Comparison of ENCODE assay signal across 8 mouse cellular contexts in genomic region chr3:55786835-55787486, GRCm38 (mm10). TPM values are rescaled to one million over a fixed set of nuclear protein-coding genes. Genes with fewer than 3 reads are reported as not detected.
A peak's percentile ranks its signal among the peaks of the same experiment; 100 is the strongest.
DNase-seq lines count a peak whose midpoint lies in the region; ATAC-seq and TF ChIP-seq lines count a peak whose summit lies in the region.

No protein-coding gene starts in this region.

- no peak for ATAC-seq in heart, embryonic 14.5 days (ENCODE audit: insufficient number of reproducible peaks, insufficient read depth, low FRiP score, low read depth)
- ATAC-seq in hindbrain, embryonic 15.5 days (ENCODE audit: low FRiP score, low read depth), result no peak
- ATAC-seq in midbrain, postnatal 0 days (ENCODE audit: low FRiP score), result no peak

- TF ChIP-seq CTCF in midbrain, postnatal 0 days (IDR thresholded peaks at IDR 0.05), result no peak

- 35% methylated on average over 17 of the region's 17 CpGs for WGBS in heart, embryonic 14.5 days
- 16% methylated on average over 17 of the region's 17 CpGs for WGBS in hindbrain, embryonic 15.5 days
- WGBS in midbrain, postnatal 0 days, result 17% methylated on average over 17 of the region's 17 CpGs

- no peaks in the 10 kb centered on the region for H3K36me3 ChIP-seq in heart, embryonic 14.5 days (ENCODE audit: control insufficient read depth, insufficient read depth, low read length)
- H3K36me3 ChIP-seq in hindbrain, embryonic 15.5 days, result no peaks in the 10 kb centered on the region
- H3K36me3 ChIP-seq in midbrain, postnatal 0 days (ENCODE audit: insufficient read depth, low read length), result no peaks in the 10 kb centered on the region

- peaks cover 12 to 14% of the 10 kb centered on the region in 2 experiments; a peak in 3 of 4 replicates for H3K4me1 ChIP-seq in heart, embryonic 14.5 days (ENCODE audit: control insufficient read depth in 2 of 2, insufficient read depth in 2 of 2, low read length in 2 of 2)
- H3K4me1 ChIP-seq in hindbrain, embryonic 15.5 days (replicated peaks), result peaks cover 16% of the 10 kb centered on the region
- H3K4me1 ChIP-seq in midbrain, postnatal 0 days (ENCODE audit: insufficient read depth, low read length), result peaks cover 10% of the 10 kb centered on the region; the same call in 1 of the 2 replicates

- H3K4me3 ChIP-seq in heart, embryonic 14.5 days (ENCODE audit: control insufficient read depth in 1 of 2, insufficient read depth in 1 of 2, low read depth in 1 of 2, low read length in 2 of 2), result peak overlapping the region; percentile 44 to 52
- peak overlapping the region; percentile 40 for H3K4me3 ChIP-seq in hindbrain, embryonic 15.5 days
- H3K4me3 ChIP-seq in midbrain, postnatal 0 days (ENCODE audit: low read depth, low read length), result peak overlapping the region; percentile 49

- H3K27ac ChIP-seq in heart, embryonic 14.5 days (replicated peaks in 1 of 2; ENCODE audit: control insufficient read depth in 1 of 2, insufficient read depth in 1 of 2, low read depth in 2 of 2, low read length in 2 of 2), result no peak overlapping the region
- peak overlapping the region; percentile 89 for H3K27ac ChIP-seq in hindbrain, embryonic 15.5 days (replicated peaks)
- peak overlapping the region; percentile 93 for H3K27ac ChIP-seq in midbrain, postnatal 0 days (ENCODE audit: low read depth, low read length)

- peaks cover 41% of the 10 kb centered on the region for H3K27me3 ChIP-seq in heart, embryonic 14.5 days (ENCODE audit: control insufficient read depth, insufficient read depth, low read length)
- H3K27me3 ChIP-seq in hindbrain, embryonic 15.5 days, result peaks cover 2% of the 10 kb centered on the region; the same call in 1 of the 2 replicates
- H3K27me3 ChIP-seq in midbrain, postnatal 0 days (ENCODE audit: insufficient read depth, low read length), result no peaks in the 10 kb centered on the region

- peak overlapping the region; percentile 56 for H3K9ac ChIP-seq in heart, embryonic 14.5 days (ENCODE audit: low read length)
- H3K9ac ChIP-seq in hindbrain, embryonic 15.5 days, result peak overlapping the region; percentile 50
- H3K9ac ChIP-seq in midbrain, postnatal 0 days (replicated peaks; ENCODE audit: low read length, poor library complexity, severe bottlenecking), result peak overlapping the region; percentile 92

- no peak for DNase-seq in heart, postnatal 4 days
- peak; percentile 44 to 64 for DNase-seq in cerebellum, postnatal 10 days
- peak; percentile 63 for DNase-seq in midbrain, postnatal 0 days (ENCODE audit: low spot score)
- DNase-seq in urinary bladder, adult 18-20 months (ENCODE audit: low spot score in 2 of 2), result no peak
- no peak for DNase-seq in B cell, adult 2 months
- no peak for DNase-seq in frontal cortex, postnatal 10 days (ENCODE audit: low spot score in 2 of 2)

- H3K9me3 ChIP-seq in heart, embryonic 14.5 days (ENCODE audit: control insufficient read depth, low read length), result no peaks in the 10 kb centered on the region
- no peaks in the 10 kb centered on the region for H3K9me3 ChIP-seq in hindbrain, embryonic 15.5 days
- H3K9me3 ChIP-seq in midbrain, postnatal 0 days (ENCODE audit: low read length), result no peaks in the 10 kb centered on the region

- peak overlapping the region; percentile 70 for H3K4me2 ChIP-seq in heart, embryonic 14.5 days (ENCODE audit: low read length)
- H3K4me2 ChIP-seq in hindbrain, embryonic 15.5 days, result peak overlapping the region; percentile 59
- H3K4me2 ChIP-seq in midbrain, postnatal 0 days (ENCODE audit: low read depth, low read length, poor library complexity, severe bottlenecking), result peak overlapping the region; percentile 83

RNA-seq across cellular contexts. Expression of gene Mab21l1, which starts 4.7 kb away (rescaled TPM):
- polyA plus RNA-seq in heart, embryonic 14.5 days (2014; fragmentation: Nextera tagmentation; extraction: Ambion mirVana), result 0.57 and 1.2 TPM in 2 replicates
- under 1 TPM in 1 of 2 experiments, not detected in 1; 0.14 TPM for total RNA-seq in heart, postnatal 4 days (2021)
- polyA plus RNA-seq in hindbrain, embryonic 15.5 days (2015; fragmentation: Nextera tagmentation; extraction: Ambion mirVana), result 169 and 177 TPM in 2 replicates
- total RNA-seq in midbrain, postnatal 0 days (2014; rRNA removed), result 151 and 152 TPM in 2 replicates
- polyA plus RNA-seq in midbrain, postnatal 0 days (2015; fragmentation: Nextera tagmentation; extraction: Ambion mirVana), result 131 and 148 TPM in 2 replicates

Comparison
In these comparisons a context has a peak if more than half of its experiments do, and no peak if none do; other contexts are left out.
1. H3K27ac ChIP-seq: peak in hindbrain, embryonic 15.5 days (single experiment) and midbrain, postnatal 0 days (single experiment); none in heart, embryonic 14.5 days (0 of 2).
2. DNase-seq: peak in cerebellum, postnatal 10 days (2 of 2) and midbrain, postnatal 0 days (single experiment); none in heart, postnatal 4 days (single experiment), urinary bladder, adult 18-20 months (0 of 2), B cell, adult 2 months (0 of 2) and frontal cortex, postnatal 10 days (0 of 2).
3. RNA of gene Mab21l1, which starts 4.7 kb away (polyA plus RNA-seq): 169 to 177 TPM in hindbrain, embryonic 15.5 days and 131 to 148 TPM in midbrain, postnatal 0 days; 0.57 to 1.2 TPM in heart, embryonic 14.5 days; every median in the first group is over 10 times any median in the second.
4. Peak in every context shown above with its lines, with median percentiles within 50 percentile points of each other: H3K4me2 ChIP-seq, H3K4me3 ChIP-seq and H3K9ac ChIP-seq.